Mouse (Mus musculus): ENCODE results near the gene Atxn1.

- TF ChIP-seq POLR2A (IDR thresholded peaks at IDR 0.05; ENCODE audit: insufficient read length, low read depth) (no peak), E2F4 (IDR thresholded peaks at IDR 0.05; ENCODE audit: insufficient read depth) (no peak)
Observed at GRCm38 (mm10) chr13:45514832-45515422, 449.9 kb downstream of the Atxn1 start.

Measured in myocyte (in vitro differentiated cells).